Mouse (Mus musculus) neural tube, embryonic 14.5 days (tissue): ENCODE data around the gene Ccser1. TPM values are rescaled to one million over a fixed set of nuclear protein-coding genes. Genes with fewer than 3 reads are reported as not detected.

ENCODE experiments used
- ATAC-seq: fragments of 200-750 bp; cut with Nextera tagmentation; 2 replicates; pipeline ENCODE4 v1.8.0; 2017; ENCODE audit warnings: low read depth, mild to moderate bottlenecking, moderate TSS enrichment, moderate library complexity
- H3K27ac ChIP-seq: fragments of 300-500 bp; sonication (generic); 2 replicates; pipeline ENCODE4 v1.5.1; 2014; ENCODE audit warnings: low read depth, mild to moderate bottlenecking, control low read depth, low read length, moderate library complexity, mixed read lengths
- H3K27me3 ChIP-seq: fragments of 300-500 bp; sonication (generic); 2 replicates; pipeline ENCODE4 v1.6.1; 2014; ENCODE audit warnings: low read length; ENCODE audit not compliant: control insufficient read depth, insufficient read depth
- H3K36me3 ChIP-seq: fragments of 300-500 bp; sonication (generic); 2 replicates; pipeline ENCODE4 v1.6.1; 2014; ENCODE audit warnings: low read length, mixed read lengths; ENCODE audit not compliant: control insufficient read depth, insufficient read depth
- H3K4me1 ChIP-seq: fragments of 300-500 bp; sonication (generic); 2 replicates; pipeline ENCODE4 v1.6.1; 2014; ENCODE audit warnings: low read length; ENCODE audit not compliant: control insufficient read depth, insufficient read depth
- H3K4me2 ChIP-seq: fragments of 300-500 bp; sonication (generic); 2 replicates; pipeline ENCODE4 v1.6.1; 2014; ENCODE audit warnings: mild to moderate bottlenecking, low read depth, low read length, control low read depth
- H3K4me3 ChIP-seq: fragments of 300-500 bp; sonication (generic); 2 replicates; pipeline ENCODE4 v1.5.1; 2014; ENCODE audit warnings: low read depth, low read length, control low read depth, mixed read lengths
- H3K9ac ChIP-seq: fragments of 300-500 bp; sonication (generic); replicated peaks from 2 replicates; pipeline ENCODE4 v1.6.1; 2014; ENCODE audit warnings: low read depth, mild to moderate bottlenecking, control low read depth, low read length, mixed read lengths
- H3K9me3 ChIP-seq: fragments of 300-500 bp; sonication (generic); 2 replicates; pipeline ENCODE4 v1.6.1; 2016; ENCODE audit warnings: low read length; ENCODE audit not compliant: control insufficient read depth
- WGBS: fragments of 180-500 bp; shearing (Covaris S2); extraction: QIAGEN DNeasy Blood & Tissue Kit; methylation state at CpG from one replicate; pipeline ENCODE4 v1.1.7; 2014; 5-methylcytosine and 5-hydroxymethylcytosine counted together
- polyA plus RNA-seq: library from polyadenylated mRNA; unstranded; fragments of >200 nt; fragmentation: Nextera tagmentation; extraction: Ambion mirVana; gene quantifications from 2 replicates; pipeline ENCODE4 v1.2.1, GENCODE M21; 2014

The Ccser1 gene
- polyA plus RNA-seq, 1 experiment from 2014 or later: 37.5 TPM

DNA sequence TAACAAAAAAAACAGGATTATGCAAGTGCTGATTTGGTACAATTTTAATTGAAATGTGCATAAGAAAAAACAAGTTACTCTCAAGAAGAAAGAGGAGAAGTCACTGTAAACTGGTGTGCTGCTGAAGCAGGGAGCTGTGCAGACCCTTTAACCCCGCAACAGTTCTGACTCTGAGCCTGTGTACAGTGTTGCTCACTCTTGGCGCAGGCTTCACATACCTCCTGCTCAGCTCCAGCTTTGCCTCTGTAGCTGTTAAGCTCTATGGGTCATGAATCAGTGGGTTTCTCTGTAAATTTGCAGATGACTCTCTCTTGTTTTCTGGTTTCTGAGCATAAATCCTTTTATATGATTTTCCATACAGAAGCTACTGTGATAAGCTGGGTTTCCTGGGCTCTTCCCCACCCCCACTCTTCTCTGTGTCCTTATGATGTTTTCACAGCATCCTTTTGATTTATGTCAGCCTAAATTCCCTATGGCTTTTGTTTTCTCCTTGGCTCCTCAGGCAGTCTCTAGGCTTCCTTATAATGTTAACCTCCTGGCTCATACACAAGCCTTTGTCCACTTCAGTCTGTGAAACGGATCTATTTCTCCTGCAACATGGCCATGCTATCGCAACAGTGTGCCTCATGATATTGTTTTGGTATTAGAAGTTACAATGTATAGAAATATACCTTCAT lies 30.1 kb downstream of the Ccser1 start:
- no peaks in the 10 kb centered on the region for H3K4me1 ChIP-seq
- WGBS: 44% methylated on average over 4 of the region's 4 CpGs
- H3K27ac ChIP-seq: no peak overlapping the region
- ATAC-seq: peak; percentile 81; the same call in 1 of the 2 replicates
- H3K36me3 ChIP-seq: no peaks in the 10 kb centered on the region
- H3K9me3 ChIP-seq: no peaks in the 10 kb centered on the region
- H3K27me3 ChIP-seq: no peaks in the 10 kb centered on the region
- no peak overlapping the region for H3K4me3 ChIP-seq
- H3K4me2 ChIP-seq: no peak overlapping the region
- H3K9ac ChIP-seq: no peak overlapping the region

- Histone ChIP-seq H3K36me3 (no peaks in the 10 kb centered on the region), H3K9me3 (no peaks in the 10 kb centered on the region), H3K27ac (no peak overlapping the region), H3K4me2 (no peak overlapping the region), H3K4me3 (no peak overlapping the region), H3K9ac (no peak overlapping the region), H3K4me1 (no peaks in the 10 kb centered on the region), H3K27me3 (no peaks in the 10 kb centered on the region)
- peak; percentile 79 for ATAC-seq
- 41% methylated on average over 8 of the region's 8 CpGs for WGBS
Measured at GRCm38 (mm10) chr6:61215705-61216104, 35.6 kb downstream of the Ccser1 start.

GRCm38 (mm10) chr6:61216514-61216913 lies 36.4 kb downstream of the Ccser1 start:
- Histone ChIP-seq H3K4me1 (no peaks in the 10 kb centered on the region), H3K4me2 (no peak overlapping the region), H3K27me3 (no peaks in the 10 kb centered on the region), H3K9ac (no peak overlapping the region), H3K36me3 (no peaks in the 10 kb centered on the region), H3K4me3 (no peak overlapping the region), H3K9me3 (no peaks in the 10 kb centered on the region), H3K27ac (no peak overlapping the region)
- ATAC-seq: no peak
- 87% methylated on average over 1 of the region's 1 CpGs for WGBS

DNA sequence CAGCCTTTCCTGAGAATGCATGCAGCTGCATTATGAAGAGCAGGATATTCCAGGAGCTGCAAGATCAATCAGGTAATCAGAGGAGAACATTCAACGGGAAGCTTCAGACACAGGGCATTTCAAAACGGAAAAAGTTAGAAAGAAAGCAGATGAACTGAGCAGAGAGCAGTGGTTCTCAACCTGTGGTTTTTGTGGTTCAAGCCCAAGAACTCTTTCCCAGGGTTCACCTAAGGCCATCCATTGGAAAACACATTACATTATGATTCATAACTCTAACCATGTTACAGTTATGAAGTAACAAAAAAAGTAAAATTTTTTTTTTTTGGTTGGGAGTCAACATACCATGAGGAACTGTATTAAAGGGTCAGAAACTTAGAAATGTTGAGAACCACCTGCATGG lies 37.6 kb downstream of the Ccser1 start:
- no peak for ATAC-seq
- Histone ChIP-seq H3K9me3 (no peaks in the 10 kb centered on the region), H3K4me1 (no peaks in the 10 kb centered on the region), H3K9ac (no peak overlapping the region), H3K27ac (no peak overlapping the region), H3K27me3 (no peaks in the 10 kb centered on the region), H3K4me3 (no peak overlapping the region), H3K36me3 (no peaks in the 10 kb centered on the region), H3K4me2 (no peak overlapping the region)
- 78% methylated on average over 2 of the region's 2 CpGs for WGBS

GRCm38 (mm10) chr6:61223563-61223962 lies 43.4 kb downstream of the Ccser1 start:
- WGBS: 87% methylated on average over 2 of the region's 2 CpGs
- no peaks in the 10 kb centered on the region for H3K9me3 ChIP-seq

DNA sequence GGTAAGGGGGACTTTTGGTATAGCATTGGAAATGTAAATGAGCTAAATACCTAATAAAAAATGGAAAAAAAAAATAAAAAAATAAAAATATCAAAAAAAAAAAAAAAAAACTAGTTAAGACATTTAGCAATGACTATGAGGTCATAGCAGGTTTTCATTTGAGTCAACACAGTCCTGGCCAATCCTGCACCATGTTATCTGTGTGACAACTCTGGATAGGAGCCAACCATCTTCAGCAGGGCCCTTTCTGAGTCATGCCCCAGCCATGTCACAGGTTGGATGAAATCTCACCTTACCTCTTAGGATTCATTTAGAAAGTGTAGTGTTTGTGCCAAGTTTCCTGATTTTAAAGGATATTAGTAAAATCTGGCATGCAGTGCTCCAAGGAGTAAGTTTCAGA lies 45.2 kb downstream of the Ccser1 start:
- H3K27me3 ChIP-seq: no peaks in the 10 kb centered on the region
- no peak overlapping the region for H3K27ac ChIP-seq
- no peaks in the 10 kb centered on the region for H3K36me3 ChIP-seq
- ATAC-seq: no peak
- no peak overlapping the region for H3K9ac ChIP-seq
- no peaks in the 10 kb centered on the region for H3K4me1 ChIP-seq
- no peak overlapping the region for H3K4me2 ChIP-seq
- H3K9me3 ChIP-seq: no peaks in the 10 kb centered on the region
- no peak overlapping the region for H3K4me3 ChIP-seq

More at GRCm38 (mm10) chr6:61223563-61223962, 43.4 kb downstream of the Ccser1 start:
- no peaks in the 10 kb centered on the region for H3K4me1 ChIP-seq
- no peak overlapping the region for H3K4me3 ChIP-seq
- H3K36me3 ChIP-seq: no peaks in the 10 kb centered on the region
- H3K9ac ChIP-seq: no peak overlapping the region
- no peaks in the 10 kb centered on the region for H3K27me3 ChIP-seq
- no peak overlapping the region for H3K27ac ChIP-seq
- ATAC-seq: no peak
- H3K4me2 ChIP-seq: no peak overlapping the region

DNA sequence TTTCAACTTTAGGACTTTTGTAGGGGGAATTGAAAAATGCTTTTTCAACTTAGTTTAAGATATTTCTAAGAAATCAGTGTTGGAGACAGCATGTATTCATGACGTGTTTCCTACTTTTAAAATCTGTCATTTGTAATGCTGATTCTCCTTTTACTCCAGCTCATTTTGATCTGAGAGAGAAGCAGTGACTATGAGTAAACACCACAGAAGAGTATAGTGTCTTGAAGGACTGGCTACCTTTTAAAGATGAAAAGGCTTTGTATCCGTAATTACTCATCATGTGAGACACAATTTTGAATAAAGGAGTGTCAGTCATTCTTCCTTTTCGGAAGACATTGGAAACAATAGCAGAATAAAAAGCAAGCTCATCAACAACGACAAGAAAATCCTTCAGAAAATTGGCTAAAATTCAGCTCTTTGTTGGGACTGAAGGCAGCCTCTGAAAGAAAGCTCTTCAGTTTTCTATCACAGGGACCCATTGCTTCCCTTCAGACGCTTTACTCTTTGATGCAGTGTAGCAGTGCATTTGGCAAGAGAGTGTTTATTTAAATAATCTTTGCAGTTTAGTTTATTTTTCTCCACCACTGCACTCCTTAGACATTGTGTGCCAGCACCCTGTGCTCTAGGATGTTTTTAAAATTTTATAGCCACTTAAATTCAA lies 50.1 kb downstream of the Ccser1 start:
- no peaks in the 10 kb centered on the region for H3K9me3 ChIP-seq
- H3K27ac ChIP-seq: no peak overlapping the region
- H3K27me3 ChIP-seq: no peaks in the 10 kb centered on the region
- H3K9ac ChIP-seq: no peak overlapping the region
- H3K36me3 ChIP-seq: no peaks in the 10 kb centered on the region
- ATAC-seq: no peak
- no peak overlapping the region for H3K4me2 ChIP-seq
- 47% methylated on average over 5 of the region's 5 CpGs for WGBS
- peaks cover 7% of the 10 kb centered on the region; the same call in 1 of the 2 replicates for H3K4me1 ChIP-seq
- H3K4me3 ChIP-seq: no peak overlapping the region

DNA sequence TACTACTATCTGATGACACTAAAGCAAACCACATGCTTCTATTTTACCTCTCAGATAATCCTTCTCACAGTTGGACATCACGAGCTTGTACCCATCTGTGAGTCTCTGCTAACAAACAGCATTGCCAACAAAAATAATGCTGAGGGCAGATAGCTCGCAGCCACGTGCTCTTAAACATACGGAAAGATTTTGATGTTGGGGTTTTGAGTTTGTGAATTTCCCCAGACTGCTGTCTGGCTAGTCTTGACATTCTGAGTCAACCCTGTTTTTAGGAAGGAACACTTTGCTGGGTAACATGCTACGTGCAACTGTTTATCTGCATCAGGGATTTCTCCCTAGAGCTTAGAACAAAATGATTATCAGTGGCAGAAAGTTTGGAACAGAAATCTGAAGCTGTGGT lies 52.9 kb downstream of the Ccser1 start:
- Histone ChIP-seq H3K9ac (no peak overlapping the region), H3K4me3 (no peak overlapping the region), H3K9me3 (no peaks in the 10 kb centered on the region), H3K4me1 (peaks cover 7% of the 10 kb centered on the region; the same call in 1 of the 2 replicates), H3K36me3 (no peaks in the 10 kb centered on the region), H3K27me3 (no peaks in the 10 kb centered on the region), H3K4me2 (no peak overlapping the region), H3K27ac (no peak overlapping the region)
- ATAC-seq: no peak
- WGBS: 59% methylated on average over 5 of the region's 5 CpGs

DNA sequence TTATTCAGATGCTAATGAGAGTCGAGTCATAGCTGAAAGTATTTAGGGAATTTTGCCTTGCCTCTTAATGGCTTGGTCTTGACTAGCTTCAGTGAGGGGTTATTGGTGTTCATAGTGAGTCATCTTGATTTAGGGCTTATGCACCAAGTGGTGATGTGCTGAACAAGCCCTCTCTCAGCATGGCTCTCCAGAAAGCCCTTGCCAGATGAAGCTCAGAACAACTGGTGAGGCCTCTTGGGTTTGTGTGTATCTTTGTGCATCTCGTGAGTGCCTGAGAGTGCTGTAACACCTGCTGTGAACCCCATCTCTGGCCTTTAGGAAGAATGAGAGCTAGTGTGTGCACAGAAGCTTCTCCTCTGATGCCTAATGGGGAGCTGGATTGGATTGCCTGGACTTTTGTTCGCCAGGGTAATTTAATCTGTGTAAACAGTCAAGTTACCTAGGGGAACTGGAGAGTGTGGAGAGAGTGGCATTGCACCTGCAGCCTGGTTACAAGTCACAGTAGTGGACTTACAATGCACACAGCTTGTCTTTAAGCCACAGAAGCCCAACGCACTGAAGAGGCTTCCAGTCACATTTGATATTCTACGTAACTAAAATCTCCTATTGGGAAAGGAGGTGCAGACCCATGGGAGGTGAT lies 53.5 kb downstream of the Ccser1 start:
- H3K9me3 ChIP-seq: no peaks in the 10 kb centered on the region
- WGBS: 24% methylated on average over 5 of the region's 5 CpGs
- peak; percentile 52; the same call in 1 of the 2 replicates for ATAC-seq

More for the DNA sequence above, 53.5 kb downstream of the Ccser1 start:
- Histone ChIP-seq H3K4me1 (peaks cover 7% of the 10 kb centered on the region; the same call in 1 of the 2 replicates), H3K4me3 (no peak overlapping the region), H3K27ac (peak overlapping the region; percentile 52; the same call in 1 of the 2 replicates), H3K9ac (no peak overlapping the region), H3K4me2 (no peak overlapping the region), H3K27me3 (no peaks in the 10 kb centered on the region), H3K36me3 (no peaks in the 10 kb centered on the region)
